Mouse (Mus musculus): Measurements from ENCODE around the gene Rnasel. TPM values are rescaled to one million over a fixed set of nuclear protein-coding genes. Genes with fewer than 3 reads are reported as not detected.

Rnasel gene
- total and polyA plus RNA-seq, 3 experiments = 8.4 to 18.8 (median 9.2) TPM

DNA sequence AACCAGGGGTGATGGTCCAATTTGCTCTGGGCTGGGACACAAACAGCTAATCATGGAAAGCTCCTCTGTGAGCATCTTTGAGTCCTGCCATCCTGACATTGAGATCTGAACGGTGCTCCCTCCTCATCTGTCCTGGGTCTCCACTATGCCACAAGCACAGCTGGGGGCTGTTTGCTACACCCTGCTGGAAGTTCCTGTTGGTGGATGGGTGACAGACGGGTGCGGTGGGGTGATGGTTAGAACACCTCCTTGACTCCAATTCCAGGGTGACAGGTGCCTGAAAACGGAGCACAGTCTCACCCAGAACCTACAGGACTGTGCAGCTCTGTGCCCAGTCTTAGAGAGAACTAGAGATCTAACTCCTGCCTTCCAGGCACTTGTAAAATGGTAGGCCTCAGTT lies 14.4 kb upstream of the Rnasel start:
- Histone ChIP-seq H3K9ac (ENCODE audit: insufficient read depth, low read depth) (no peak overlapping the region), H3K4me3 (replicated peaks in 1 of 3; ENCODE audit: low read depth in 2 of 3, low read length in 2 of 3, poor library complexity in 1 of 3) (no peak overlapping the region), H3K36me3 (replicated peaks in 1 of 2; ENCODE audit: control insufficient read depth in 1 of 2, insufficient read depth in 1 of 2, low read length in 1 of 2) (no peaks in the 10 kb centered on the region), H3K4me1 (ENCODE audit: control insufficient read depth in 1 of 2, insufficient read depth in 2 of 2) (peaks cover 0 to 15% of the 10 kb centered on the region in 2 experiments; a peak in 2 of 4 replicates), H3K27me3 (replicated peaks) (no peaks in the 10 kb centered on the region), H3K79me2 (replicated peaks; ENCODE audit: control insufficient read depth, extremely low read depth, insufficient read depth, poor library complexity, severe bottlenecking) (no peaks in the 10 kb centered on the region), H3K4me2 (ENCODE audit: insufficient read depth, low read depth, poor library complexity, severe bottlenecking) (no peak overlapping the region), H3K27ac (ENCODE audit: insufficient read depth, low read depth) (no peak overlapping the region), H3K9me3 (replicated peaks; ENCODE audit: low read length) (no peaks in the 10 kb centered on the region)
- DNase-seq (ENCODE audit: extremely low read depth) = no peak
- TF ChIP-seq SMC3 (IDR thresholded peaks at IDR 0.05; ENCODE audit: low read depth, low read length) (no peak), E2F4 (IDR thresholded peaks at IDR 0.05; ENCODE audit: insufficient replicate concordance, low read depth, low read length) (no peak), JUND (conservative IDR thresholded peaks at IDR 0.05; ENCODE audit: low read depth, low read length) (no peak), IRF4 (IDR thresholded peaks at IDR 0.05; ENCODE audit: low read depth, low read length) (no peak), POLR2AphosphoS2 (IDR thresholded peaks at IDR 0.05; ENCODE audit: low read depth, low read length) (no peak), ELF1 (IDR thresholded peaks at IDR 0.05; ENCODE audit: low read depth, low read length) (no peak), USF1 (IDR thresholded peaks at IDR 0.05; ENCODE audit: low read depth, low read length) (no peak), SIN3A (IDR thresholded peaks at IDR 0.05; ENCODE audit: low read length) (no peak), MEF2A (IDR thresholded peaks at IDR 0.05; ENCODE audit: borderline replicate concordance, low read depth, low read length) (no peak), CTCF (conservative IDR thresholded peaks at IDR 0.05 in 1 of 2, IDR thresholded peaks at IDR 0.05 in 1 of 2; ENCODE audit: low read depth in 2 of 2, low read length in 2 of 2) (no peak)
- dilution Hi-C loops (cut with MboI; ENCODE audit: extremely low pct_ligation_motif_present, extremely low pct_unique_long_range_greater_than_20kb, low sequenced_read_pairs) = no loop called here
- in situ Hi-C loops (cut with MboI; ENCODE audit: low pct_ligation_motif_present, low pct_unique_long_range_greater_than_20kb, low sequenced_read_pairs) = loop anchor here (5.0 to 10.0 kb wide), 2 partner anchors 33 to 50 kb away; no protein-coding TSS in a partner anchor

DNA sequence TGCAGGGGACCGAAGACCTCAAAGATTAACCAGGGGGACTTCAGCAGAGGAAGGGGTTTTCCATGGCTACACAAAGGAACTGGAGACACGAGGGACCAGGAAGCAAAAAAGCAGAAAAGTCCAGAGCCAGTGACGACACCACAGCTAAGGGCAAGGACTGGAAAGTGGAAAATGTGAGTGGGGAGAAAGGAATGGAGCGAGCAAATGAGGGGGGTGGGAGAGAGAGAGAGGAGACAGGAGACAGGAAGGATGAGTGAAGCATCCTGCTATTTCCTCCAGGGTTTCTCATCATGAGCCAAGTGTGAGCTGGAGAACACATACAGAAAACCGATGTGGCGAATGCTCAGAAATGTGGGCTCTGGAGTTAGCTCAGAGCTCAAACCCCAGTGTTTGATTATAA lies 13.1 kb upstream of the Rnasel start:
- Histone ChIP-seq H3K27me3 (replicated peaks) (no peaks in the 10 kb centered on the region), H3K4me1 (ENCODE audit: control insufficient read depth in 1 of 2, insufficient read depth in 2 of 2) (peaks cover 0 to 12% of the 10 kb centered on the region in 2 experiments; a peak in 2 of 4 replicates), H3K27ac (ENCODE audit: insufficient read depth, low read depth) (no peak overlapping the region), H3K4me3 (replicated peaks in 1 of 3; ENCODE audit: low read depth in 2 of 3, low read length in 2 of 3, poor library complexity in 1 of 3) (no peak overlapping the region), H3K4me2 (ENCODE audit: insufficient read depth, low read depth, poor library complexity, severe bottlenecking) (no peak overlapping the region), H3K9me3 (replicated peaks; ENCODE audit: low read length) (no peaks in the 10 kb centered on the region), H3K9ac (ENCODE audit: insufficient read depth, low read depth) (no peak overlapping the region), H3K79me2 (replicated peaks; ENCODE audit: control insufficient read depth, extremely low read depth, insufficient read depth, poor library complexity, severe bottlenecking) (no peaks in the 10 kb centered on the region), H3K36me3 (replicated peaks in 1 of 2; ENCODE audit: control insufficient read depth in 1 of 2, insufficient read depth in 1 of 2, low read length in 1 of 2) (no peaks in the 10 kb centered on the region)
- in situ Hi-C loops (cut with MboI; ENCODE audit: low pct_ligation_motif_present, low pct_unique_long_range_greater_than_20kb, low sequenced_read_pairs) = loop anchor here (5.0 to 10.0 kb wide), 2 partner anchors 34 to 51 kb away; no protein-coding TSS in a partner anchor
- DNase-seq (ENCODE audit: extremely low read depth) = no peak
- TF ChIP-seq USF2 (conservative IDR thresholded peaks at IDR 0.05; ENCODE audit: low read depth, low read length) (no peak), RAD21 (IDR thresholded peaks at IDR 0.05; ENCODE audit: low read depth, low read length) (no peak), E2F4 (IDR thresholded peaks at IDR 0.05; ENCODE audit: insufficient replicate concordance, low read depth, low read length) (no peak), HCFC1 (IDR thresholded peaks at IDR 0.05; ENCODE audit: low read depth, low read length) (no peak), TCF12 (IDR thresholded peaks at IDR 0.05; ENCODE audit: low read depth, low read length) (no peak), MXI1 (IDR thresholded peaks at IDR 0.05; ENCODE audit: low read depth, low read length) (no peak), PAX5 (IDR thresholded peaks at IDR 0.05; ENCODE audit: low read length) (no peak), TBP (conservative IDR thresholded peaks at IDR 0.05; ENCODE audit: low read depth, low read length) (no peak), CHD2 (IDR thresholded peaks at IDR 0.05; ENCODE audit: low read length) (no peak), SIN3A (IDR thresholded peaks at IDR 0.05; ENCODE audit: low read length) (no peak)
- dilution Hi-C loops (cut with MboI; ENCODE audit: extremely low pct_ligation_motif_present, extremely low pct_unique_long_range_greater_than_20kb, low sequenced_read_pairs) = no loop called here

All from CH12.LX (cell line).